Mouse (Mus musculus) bone marrow macrophage, adult 2 months (primary cell): ENCODE results near the gene Ndrg4.

Experiments
- CTCF ChIP-seq: IDR thresholded peaks from 2 replicates; pipeline ENCODE4 v1.5.1; 2012; ENCODE audit warnings: low read depth, mild to moderate bottlenecking, low read length, moderate library complexity
- POLR2A ChIP-seq: IDR thresholded peaks from 2 replicates; pipeline ENCODE4 v1.6.1; 2012; ENCODE audit warnings: mild to moderate bottlenecking, low read depth, low read length, borderline replicate concordance

DNA sequence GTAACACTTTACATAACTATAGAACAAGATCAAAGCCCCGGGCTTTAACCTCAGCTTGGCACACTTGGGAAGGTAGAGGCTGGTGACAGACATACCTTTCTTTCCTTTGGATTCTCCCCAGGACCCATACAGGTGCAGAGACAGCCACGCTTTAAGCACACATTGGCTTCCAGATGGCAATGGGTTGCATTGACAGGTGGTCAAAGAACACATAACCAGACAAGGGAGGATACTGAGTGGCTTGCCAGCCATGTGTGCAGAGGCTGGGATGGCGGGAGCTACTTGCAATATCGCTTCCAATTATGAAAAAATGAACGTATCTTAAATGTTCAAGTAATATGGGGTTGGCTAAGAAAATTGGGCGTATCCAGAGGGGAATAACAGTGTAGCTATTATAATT is 4.9 kb upstream of the Ndrg4 start:
- TF ChIP-seq POLR2A: no peak
- TF ChIP-seq CTCF: no peak
